Mouse (Mus musculus) liver (tissue): ENCODE measurements around the gene Myocd.

Experiments
- DNase-seq: peaks from one replicate; pipeline ENCODE4 v3.0.0-alpha.2; 2020; ENCODE audit warnings: mixed read lengths

The Myocd gene

GRCm38 (mm10) chr11:65269851-65270473 lies at the start of gene Myocd:
Myocd (minus strand) TSS chr11:65269989.
- DNase-seq: peak; percentile 9

DNA sequence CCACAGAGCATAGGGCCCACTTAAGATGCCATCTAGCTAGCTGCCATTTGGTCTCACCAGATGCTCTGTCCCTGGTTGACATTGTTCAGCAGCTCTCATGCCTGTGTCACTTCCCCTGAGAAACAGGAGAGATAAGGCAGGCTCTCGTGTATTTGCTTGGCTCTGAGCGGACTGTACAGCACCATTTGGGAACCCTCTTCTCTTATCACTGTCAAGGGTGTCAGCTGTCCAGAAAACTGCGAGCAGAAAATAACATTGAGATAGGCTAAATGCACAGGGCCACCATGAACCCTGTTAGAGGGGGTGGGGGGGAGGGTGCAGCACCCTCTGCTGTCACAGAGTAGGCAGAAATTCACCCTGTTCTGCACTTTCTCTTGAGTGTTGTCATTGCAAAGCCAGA lies 34.0 kb upstream of the Myocd start:
- DNase-seq: no peak

GRCm38 (mm10) chr11:65294128-65294833 lies 24.5 kb upstream of the Myocd start:
- no peak for DNase-seq

GRCm38 (mm10) chr11:65292994-65293393 lies 23.2 kb upstream of the Myocd start:
- no peak for DNase-seq

- no peak for DNase-seq
These were observed 17.9 kb upstream of the Myocd start for GRCm38 (mm10) chr11:65287706-65288105.

- no peak for DNase-seq
These were observed 16.4 kb upstream of the Myocd start for GRCm38 (mm10) chr11:65286211-65286610.

DNA sequence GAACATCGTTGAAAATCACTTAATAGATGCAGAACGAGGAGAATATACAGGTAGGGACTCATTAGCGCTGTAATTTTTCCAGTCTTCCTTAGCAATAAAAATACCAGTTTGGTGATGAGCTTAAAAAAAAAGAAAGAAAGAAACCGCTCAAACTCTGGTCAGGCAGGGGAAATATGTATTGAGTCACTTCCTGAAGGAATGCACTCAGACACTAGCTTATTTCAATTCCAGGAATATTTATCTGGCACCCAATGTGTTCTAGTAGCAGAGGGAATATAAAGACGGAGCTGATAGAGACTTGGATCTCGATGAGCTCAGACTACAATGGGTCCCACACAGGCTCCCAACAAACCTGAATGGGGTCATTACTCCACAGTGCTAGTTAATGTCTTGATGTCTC lies 5.7 kb upstream of the Myocd start:
- no peak for DNase-seq

DNA sequence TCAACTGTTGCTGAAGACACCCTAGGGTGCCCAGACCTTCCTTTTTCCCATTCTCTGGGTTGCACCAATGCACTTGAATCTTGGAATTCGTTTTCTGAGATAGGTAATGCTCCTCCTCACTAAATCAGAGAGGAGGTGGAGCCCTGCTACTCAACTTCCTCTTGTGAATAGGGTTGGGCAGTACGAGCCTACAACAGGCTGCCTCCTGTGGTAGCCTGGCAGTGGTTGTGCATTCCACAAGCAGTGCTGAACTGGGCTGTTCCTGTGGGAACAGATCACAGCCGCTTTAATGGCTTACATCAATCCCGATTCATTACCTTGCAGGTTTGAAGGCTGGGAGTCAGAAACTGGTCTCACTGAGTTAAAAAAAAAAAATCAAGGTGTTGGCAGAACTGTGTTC lies 1.2 kb upstream of the Myocd start:
- DNase-seq: no peak

DNA sequence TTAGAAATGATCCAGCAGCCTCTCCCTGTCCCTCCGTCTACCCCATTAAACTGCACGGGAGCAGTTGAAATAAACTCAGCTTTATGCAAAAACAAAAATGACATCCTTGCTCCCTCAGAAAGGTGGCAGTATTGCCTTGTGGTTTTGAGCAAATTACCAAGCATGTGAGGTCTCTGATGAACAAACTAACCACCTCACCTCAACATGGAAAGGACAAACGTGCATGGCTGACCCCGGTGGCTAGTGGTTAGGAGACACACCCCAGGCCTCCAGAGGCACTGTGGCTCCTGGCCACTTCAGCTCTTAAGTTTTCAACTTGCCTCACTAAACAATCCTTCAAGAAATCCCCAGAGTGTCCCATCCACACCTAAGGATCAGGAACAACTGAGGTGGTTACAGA lies 1.5 kb downstream of the Myocd start:
- DNase-seq: no peak

- DNase-seq: no peak
These were observed 6.3 kb downstream of the Myocd start for GRCm38 (mm10) chr11:65263466-65263865.

GRCm38 (mm10) chr11:65258997-65259396 lies 10.8 kb downstream of the Myocd start:
- DNase-seq: no peak

DNA sequence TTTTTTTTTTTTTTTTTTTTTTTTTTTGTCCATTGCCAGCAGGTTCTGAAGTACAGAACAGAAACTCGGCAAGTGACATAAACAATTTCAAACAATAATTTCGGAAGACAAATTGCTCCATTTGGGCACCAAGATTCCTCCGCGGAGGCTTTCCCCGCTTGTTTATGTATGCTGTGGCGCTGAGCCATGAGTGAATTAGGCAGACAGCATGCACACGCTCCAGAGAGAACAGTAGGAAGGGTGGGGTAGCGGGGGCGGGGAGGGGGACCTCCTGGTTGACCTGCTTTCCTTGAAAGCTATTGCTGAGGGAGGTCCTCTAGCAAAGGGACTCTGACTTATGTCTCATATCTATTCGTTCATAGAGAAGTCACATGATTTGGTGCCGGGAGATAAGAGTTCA lies 13.6 kb downstream of the Myocd start:
- DNase-seq: no peak

DNA sequence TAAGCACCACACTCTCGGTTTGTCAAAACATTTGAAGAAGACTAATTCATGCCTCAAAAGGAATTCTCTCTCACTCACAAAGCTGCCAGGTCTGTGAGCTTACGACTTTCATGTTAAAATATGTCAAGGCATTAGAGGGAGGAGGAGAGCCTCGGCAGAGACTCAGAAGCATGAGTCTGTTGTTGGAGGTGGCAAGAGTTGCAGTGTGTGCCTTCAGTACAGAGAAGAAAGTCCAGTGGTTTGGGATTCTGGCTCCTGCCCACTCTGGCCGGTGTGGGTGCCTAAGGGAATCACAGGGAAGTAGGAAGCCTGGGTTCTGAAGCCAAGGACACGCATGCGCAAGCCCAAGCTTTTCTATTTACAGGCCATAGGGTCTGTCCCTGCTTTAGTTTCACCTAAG lies 14.2 kb downstream of the Myocd start:
- no peak for DNase-seq

GRCm38 (mm10) chr11:65250366-65250765 lies 19.4 kb downstream of the Myocd start:
- no peak for DNase-seq

DNA sequence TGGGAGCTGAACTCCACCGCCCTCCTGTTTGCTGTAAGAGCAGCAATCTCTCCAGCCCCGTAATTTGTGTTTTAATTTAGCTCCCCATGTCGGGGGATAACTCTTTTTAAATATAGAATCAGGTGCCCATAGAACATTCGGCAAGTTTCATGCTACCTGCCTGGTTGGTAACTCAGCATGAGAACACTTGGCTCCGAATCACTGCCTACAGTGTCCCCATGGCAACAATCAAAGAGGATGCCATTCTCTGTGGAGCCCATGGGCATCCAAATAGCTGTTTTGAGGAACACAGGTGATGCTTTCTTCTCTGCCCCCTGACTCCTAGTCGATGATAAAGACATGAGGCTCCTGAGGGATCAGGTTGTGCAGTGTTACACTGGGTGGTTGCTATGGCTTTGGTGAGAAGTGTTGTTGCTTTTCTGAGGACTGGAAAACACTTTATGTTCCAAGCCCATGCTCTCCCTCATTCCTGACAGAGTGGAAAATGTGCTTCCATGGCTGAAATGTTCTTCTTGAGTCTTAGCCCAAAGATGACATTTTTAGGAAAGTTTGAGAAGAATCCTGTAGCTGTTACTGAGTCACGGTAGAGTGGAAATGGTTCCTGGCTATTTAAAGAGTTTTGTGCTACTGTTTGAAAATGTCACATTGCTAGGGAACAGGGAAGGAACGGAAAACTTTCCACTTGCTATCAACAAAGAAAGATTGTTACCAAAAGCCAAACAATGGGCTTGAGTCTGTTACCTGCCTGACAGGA lies 23.3 kb downstream of the Myocd start:
- no peak for DNase-seq

DNA sequence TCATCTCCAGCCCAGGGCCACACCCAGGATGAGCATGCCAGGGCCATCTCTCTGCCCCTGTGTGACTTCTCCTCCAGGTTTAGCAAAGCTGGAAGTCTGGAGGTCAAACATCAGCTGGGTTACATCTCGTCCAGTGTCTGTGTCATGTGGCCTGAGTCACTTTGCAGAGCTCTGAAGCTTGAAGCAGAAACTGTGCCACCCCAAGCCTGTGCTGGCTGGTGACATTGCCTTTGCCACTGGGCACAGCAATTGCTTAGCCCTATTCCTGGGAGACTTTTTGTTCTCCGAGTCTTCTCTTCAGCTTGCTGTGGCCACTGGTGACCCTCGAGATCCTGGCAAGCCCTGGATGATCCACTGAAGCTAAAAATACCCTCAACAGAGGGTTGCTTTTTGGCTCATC lies 26.2 kb downstream of the Myocd start:
- DNase-seq: no peak

DNA sequence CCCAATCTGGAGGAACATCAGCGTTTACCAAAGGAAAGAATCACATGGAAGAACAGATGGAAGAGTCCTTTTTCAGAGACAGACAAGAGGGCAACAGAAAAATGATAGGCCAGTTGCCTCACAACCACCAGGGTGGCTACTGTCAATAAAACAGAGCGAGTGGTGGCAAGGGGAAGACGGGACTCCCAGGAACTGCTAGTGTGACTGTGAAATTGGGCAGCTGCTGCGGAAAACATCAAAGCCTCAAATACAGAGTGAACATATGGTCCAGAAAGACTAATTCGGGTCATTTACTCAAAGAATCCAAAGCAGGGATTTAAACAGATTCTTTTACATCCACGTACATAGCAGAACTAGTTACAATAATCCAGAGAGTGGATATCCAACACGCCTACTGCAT lies 29.3 kb downstream of the Myocd start:
- DNase-seq: no peak

DNA sequence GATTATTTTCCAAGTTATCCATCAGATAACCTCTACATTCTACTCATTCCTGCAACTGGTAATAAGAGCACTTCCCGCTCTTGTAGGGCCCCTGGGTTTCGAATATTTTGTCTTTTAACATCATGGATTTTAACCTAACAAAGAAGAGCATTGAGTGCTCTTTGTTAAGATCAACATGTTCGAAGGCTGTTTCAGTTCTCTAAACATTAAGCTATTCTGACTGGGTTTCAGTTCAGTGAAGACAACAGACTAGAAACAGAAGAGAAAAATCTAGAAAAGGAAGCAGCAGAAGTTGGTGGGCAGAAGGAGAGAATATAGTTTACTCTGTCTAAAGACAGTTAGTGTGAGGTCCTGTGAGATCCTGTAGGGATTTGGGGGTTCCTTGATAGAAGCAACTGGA lies 31.9 kb downstream of the Myocd start:
- no peak for DNase-seq

- DNase-seq: no peak
These were observed 32.9 kb downstream of the Myocd start for GRCm38 (mm10) chr11:65236907-65237306.

DNA sequence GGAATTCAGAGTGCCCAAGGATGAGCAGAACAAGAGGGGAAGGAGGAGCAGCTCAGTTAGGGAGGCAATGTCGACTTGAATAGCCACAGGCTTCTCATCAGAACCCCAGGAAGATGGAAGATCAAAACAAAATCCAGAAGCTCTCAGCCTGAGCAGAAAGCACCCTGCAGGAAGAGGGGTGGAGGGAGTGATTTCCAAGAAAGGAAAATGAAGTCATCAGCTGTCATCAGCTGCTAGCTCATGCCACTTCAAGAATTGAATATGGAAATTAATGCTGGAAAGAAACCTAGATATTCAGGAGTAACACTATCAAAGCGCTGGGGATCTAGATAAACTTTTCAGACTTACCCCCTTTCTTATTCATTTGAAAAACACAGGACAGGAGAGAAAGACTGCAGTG lies 34.4 kb downstream of the Myocd start:
- DNase-seq: no peak

DNA sequence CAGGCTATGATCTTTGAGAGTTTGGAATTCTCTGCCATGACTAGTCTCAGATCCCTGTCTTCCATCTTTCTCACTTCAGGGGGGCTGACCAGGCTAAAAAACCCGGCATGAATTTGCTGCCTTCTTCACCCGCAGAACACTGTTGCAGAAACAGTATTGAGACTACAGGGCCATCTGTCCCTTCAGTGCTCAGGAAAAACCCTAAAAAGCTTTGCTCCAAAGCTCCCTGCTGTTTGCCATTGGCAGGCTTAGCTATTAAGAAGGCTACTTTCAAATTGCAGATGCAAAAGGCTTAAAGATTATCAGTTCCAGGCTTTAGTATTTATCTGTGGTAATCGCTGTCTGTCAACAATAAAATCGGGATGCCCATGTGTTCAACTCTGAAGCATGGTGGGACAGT lies 38.0 kb downstream of the Myocd start:
- no peak for DNase-seq

GRCm38 (mm10) chr11:65226766-65227165 lies 43.0 kb downstream of the Myocd start:
- no peak for DNase-seq

DNA sequence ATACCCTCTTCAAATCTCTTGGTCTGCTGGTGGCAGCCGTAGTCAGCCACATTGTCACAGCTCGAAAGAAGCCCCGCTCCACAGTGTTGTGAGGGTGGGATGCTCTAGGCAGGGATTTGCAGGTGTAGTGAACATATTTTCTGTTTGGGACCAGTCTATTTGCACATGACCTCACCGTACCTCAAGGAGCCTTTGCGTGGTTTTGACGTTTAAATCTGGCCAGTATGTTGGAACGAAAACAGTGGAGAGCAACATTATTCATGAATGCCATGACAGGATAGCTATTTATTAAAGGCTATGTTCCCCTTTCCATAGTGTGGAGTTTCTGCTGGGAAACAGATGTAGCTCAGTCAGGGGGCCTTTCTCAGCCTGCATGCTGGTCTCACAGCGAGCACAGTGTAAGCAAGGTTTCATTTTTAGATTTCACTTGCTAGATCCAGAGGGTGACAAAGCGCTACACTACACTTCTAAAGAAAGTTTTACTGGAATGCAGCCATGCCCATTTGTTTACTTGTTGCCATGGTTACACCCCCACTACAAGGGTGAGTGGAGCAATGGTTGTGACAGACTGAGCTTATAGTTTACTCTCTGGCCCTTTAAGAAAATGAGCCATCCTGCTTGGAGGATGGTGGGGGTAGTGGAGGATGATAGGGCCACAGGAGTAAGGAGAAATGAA lies 54.7 kb downstream of the Myocd start:
- DNase-seq: no peak

GRCm38 (mm10) chr11:65213806-65214205 lies 56.0 kb downstream of the Myocd start:
- DNase-seq: no peak
